Mouse (Mus musculus): ENCODE results near the gene Nsun2. TPM values are rescaled to one million over a fixed set of nuclear protein-coding genes. Genes with fewer than 3 reads are reported as not detected.

The Nsun2 gene
- polyA plus RNA-seq, 1 experiment from 2014 or later: 110 TPM

GRCm38 (mm10) chr13:69492876-69493463 is 40.6 kb upstream of the Nsun2 start:
- Histone ChIP-seq H3K9me3 (ENCODE audit: control insufficient read depth, low read depth, low read length) (no peaks in the 10 kb centered on the region), H3K27ac (ENCODE audit: low read length) (no peak overlapping the region), H3K4me1 (ENCODE audit: control insufficient read depth, insufficient read depth, low read length) (0 out of 2 replicates have a peak, but pooled peaks cover 3% of the 10 kb centered on the region), H3K4me3 (ENCODE audit: low read depth, low read length) (no peak overlapping the region), H3K27me3 (ENCODE audit: control insufficient read depth, insufficient read depth, low read length) (peaks cover 4% of the 10 kb centered on the region; the same call in 1 of the 2 replicates), H3K4me2 (replicated peaks; ENCODE audit: low read depth, low read length) (no peak overlapping the region), H3K36me3 (ENCODE audit: control insufficient read depth, insufficient read depth, low read length) (peaks cover 9% of the 10 kb centered on the region), H3K9ac (replicated peaks; ENCODE audit: low read depth, low read length) (no peak overlapping the region)
- 31% methylated on average over 7 of the region's 7 CpGs for WGBS
- no peak for ATAC-seq (ENCODE audit: insufficient number of reproducible peaks, insufficient read depth, low FRiP score, low read depth)

- Histone ChIP-seq H3K9me3 (ENCODE audit: control insufficient read depth, low read depth, low read length) (no peaks in the 10 kb centered on the region), H3K4me1 (ENCODE audit: control insufficient read depth, insufficient read depth, low read length) (no peaks in the 10 kb centered on the region), H3K36me3 (ENCODE audit: control insufficient read depth, insufficient read depth, low read length) (peaks cover 60% of the 10 kb centered on the region), H3K27ac (ENCODE audit: low read length) (no peak overlapping the region), H3K27me3 (ENCODE audit: control insufficient read depth, insufficient read depth, low read length) (no peaks in the 10 kb centered on the region), H3K4me2 (replicated peaks; ENCODE audit: low read depth, low read length) (no peak overlapping the region), H3K9ac (replicated peaks; ENCODE audit: low read depth, low read length) (no peak overlapping the region), H3K4me3 (ENCODE audit: low read depth, low read length) (no peak overlapping the region)
- 78% methylated on average over 5 of the region's 5 CpGs for WGBS
- ATAC-seq (ENCODE audit: insufficient number of reproducible peaks, insufficient read depth, low FRiP score, low read depth): no peak
Measured at GRCm38 (mm10) chr13:69498276-69498675, 35.3 kb upstream of the Nsun2 start.

GRCm38 (mm10) chr13:69502157-69502750 is 31.3 kb upstream of the Nsun2 start:
- no peak overlapping the region for H3K4me3 ChIP-seq (ENCODE audit: low read depth, low read length)
- no peak for ATAC-seq (ENCODE audit: insufficient number of reproducible peaks, insufficient read depth, low FRiP score, low read depth)
- H3K4me1 ChIP-seq (ENCODE audit: control insufficient read depth, insufficient read depth, low read length): no peaks in the 10 kb centered on the region
- H3K4me2 ChIP-seq (replicated peaks; ENCODE audit: low read depth, low read length): no peak overlapping the region
- 91% methylated on average over 14 of the region's 14 CpGs for WGBS
- H3K9ac ChIP-seq (replicated peaks; ENCODE audit: low read depth, low read length): no peak overlapping the region
- no peak overlapping the region for H3K27ac ChIP-seq (ENCODE audit: low read length)
- peaks cover 93% of the 10 kb centered on the region for H3K36me3 ChIP-seq (ENCODE audit: control insufficient read depth, insufficient read depth, low read length)
- no peaks in the 10 kb centered on the region for H3K9me3 ChIP-seq (ENCODE audit: control insufficient read depth, low read depth, low read length)
- H3K27me3 ChIP-seq (ENCODE audit: control insufficient read depth, insufficient read depth, low read length): no peaks in the 10 kb centered on the region

GRCm38 (mm10) chr13:69502863-69503262 is 30.7 kb upstream of the Nsun2 start:
- Histone ChIP-seq H3K4me2 (replicated peaks; ENCODE audit: low read depth, low read length) (no peak overlapping the region), H3K4me1 (ENCODE audit: control insufficient read depth, insufficient read depth, low read length) (no peaks in the 10 kb centered on the region), H3K9ac (replicated peaks; ENCODE audit: low read depth, low read length) (no peak overlapping the region), H3K36me3 (ENCODE audit: control insufficient read depth, insufficient read depth, low read length) (peaks cover 94% of the 10 kb centered on the region), H3K4me3 (ENCODE audit: low read depth, low read length) (no peak overlapping the region), H3K9me3 (ENCODE audit: control insufficient read depth, low read depth, low read length) (no peaks in the 10 kb centered on the region), H3K27ac (ENCODE audit: low read length) (no peak overlapping the region), H3K27me3 (ENCODE audit: control insufficient read depth, insufficient read depth, low read length) (no peaks in the 10 kb centered on the region)
- no peak for ATAC-seq (ENCODE audit: insufficient number of reproducible peaks, insufficient read depth, low FRiP score, low read depth)
- WGBS: 82% methylated on average over 5 of the region's 5 CpGs

GRCm38 (mm10) chr13:69506341-69507086 is 27.0 kb upstream of the Nsun2 start:
- no peaks in the 10 kb centered on the region for H3K4me1 ChIP-seq (ENCODE audit: control insufficient read depth, insufficient read depth, low read length)
- H3K9me3 ChIP-seq (ENCODE audit: control insufficient read depth, low read depth, low read length): no peaks in the 10 kb centered on the region
- H3K4me2 ChIP-seq (replicated peaks; ENCODE audit: low read depth, low read length): no peak overlapping the region
- no peaks in the 10 kb centered on the region for H3K27me3 ChIP-seq (ENCODE audit: control insufficient read depth, insufficient read depth, low read length)
- no peak overlapping the region for H3K4me3 ChIP-seq (ENCODE audit: low read depth, low read length)
- no peak; the same call in 1 of the 2 replicates for ATAC-seq (ENCODE audit: insufficient number of reproducible peaks, insufficient read depth, low FRiP score, low read depth)
- no peak overlapping the region for H3K27ac ChIP-seq (ENCODE audit: low read length)
- no peak overlapping the region for H3K9ac ChIP-seq (replicated peaks; ENCODE audit: low read depth, low read length)
- WGBS: 89% methylated on average over 12 of the region's 12 CpGs
- H3K36me3 ChIP-seq (ENCODE audit: control insufficient read depth, insufficient read depth, low read length): peaks cover 77% of the 10 kb centered on the region

- 96% methylated on average over 3 of the region's 3 CpGs for WGBS
- Histone ChIP-seq H3K4me1 (ENCODE audit: control insufficient read depth, insufficient read depth, low read length) (no peaks in the 10 kb centered on the region), H3K4me3 (ENCODE audit: low read depth, low read length) (no peak overlapping the region), H3K9ac (replicated peaks; ENCODE audit: low read depth, low read length) (no peak overlapping the region), H3K27me3 (ENCODE audit: control insufficient read depth, insufficient read depth, low read length) (no peaks in the 10 kb centered on the region), H3K4me2 (replicated peaks; ENCODE audit: low read depth, low read length) (no peak overlapping the region), H3K36me3 (ENCODE audit: control insufficient read depth, insufficient read depth, low read length) (peaks cover 71% of the 10 kb centered on the region), H3K9me3 (ENCODE audit: control insufficient read depth, low read depth, low read length) (no peaks in the 10 kb centered on the region), H3K27ac (ENCODE audit: low read length) (no peak overlapping the region)
- ATAC-seq (ENCODE audit: insufficient number of reproducible peaks, insufficient read depth, low FRiP score, low read depth): no peak
Measured at GRCm38 (mm10) chr13:69507666-69508065, 25.9 kb upstream of the Nsun2 start.

- WGBS: 61% methylated on average over 9 of the region's 9 CpGs
- Histone ChIP-seq H3K27ac (ENCODE audit: low read length) (no peak overlapping the region), H3K4me3 (ENCODE audit: low read depth, low read length) (no peak overlapping the region), H3K36me3 (ENCODE audit: control insufficient read depth, insufficient read depth, low read length) (peaks cover 55% of the 10 kb centered on the region), H3K4me1 (ENCODE audit: control insufficient read depth, insufficient read depth, low read length) (no peaks in the 10 kb centered on the region), H3K9me3 (ENCODE audit: control insufficient read depth, low read depth, low read length) (no peaks in the 10 kb centered on the region), H3K27me3 (ENCODE audit: control insufficient read depth, insufficient read depth, low read length) (no peaks in the 10 kb centered on the region), H3K4me2 (replicated peaks; ENCODE audit: low read depth, low read length) (no peak overlapping the region), H3K9ac (replicated peaks; ENCODE audit: low read depth, low read length) (no peak overlapping the region)
- ATAC-seq (ENCODE audit: insufficient number of reproducible peaks, insufficient read depth, low FRiP score, low read depth): peak; percentile 38; the same call in 1 of the 2 replicates
Measured at GRCm38 (mm10) chr13:69509391-69510244, 23.9 kb upstream of the Nsun2 start.

- no peak overlapping the region for H3K9ac ChIP-seq (replicated peaks; ENCODE audit: low read depth, low read length)
- no peak overlapping the region for H3K4me3 ChIP-seq (ENCODE audit: low read depth, low read length)
- ATAC-seq (ENCODE audit: insufficient number of reproducible peaks, insufficient read depth, low FRiP score, low read depth): no peak
- WGBS: 80% methylated on average over 3 of the region's 3 CpGs
- H3K27me3 ChIP-seq (ENCODE audit: control insufficient read depth, insufficient read depth, low read length): no peaks in the 10 kb centered on the region
- no peaks in the 10 kb centered on the region for H3K9me3 ChIP-seq (ENCODE audit: control insufficient read depth, low read depth, low read length)
- H3K36me3 ChIP-seq (ENCODE audit: control insufficient read depth, insufficient read depth, low read length): peaks cover 14% of the 10 kb centered on the region
- no peak overlapping the region for H3K27ac ChIP-seq (ENCODE audit: low read length)
- H3K4me2 ChIP-seq (replicated peaks; ENCODE audit: low read depth, low read length): no peak overlapping the region
- H3K4me1 ChIP-seq (ENCODE audit: control insufficient read depth, insufficient read depth, low read length): no peaks in the 10 kb centered on the region
Measured at GRCm38 (mm10) chr13:69515091-69515490, 18.5 kb upstream of the Nsun2 start.
